Mouse (Mus musculus) thymus, adult 2 months (tissue): ENCODE data around the gene Arl15.

Experiments used
- CTCF ChIP-seq: fragments of 200-500 bp; IDR thresholded peaks from 2 replicates; pipeline ENCODE4 v1.5.1; 2012; ENCODE audit warnings: mild to moderate bottlenecking, control low read depth, low read length, moderate library complexity, borderline replicate concordance; ENCODE audit not compliant: control insufficient read depth, poor library complexity, insufficient read depth; ENCODE audit errors: extremely low read depth
- POLR2A ChIP-seq: fragments of 200-500 bp; IDR thresholded peaks from 2 replicates; pipeline ENCODE4 v1.6.1; 2012; ENCODE audit warnings: mild to moderate bottlenecking, low read length, control low read depth, moderate library complexity; ENCODE audit not compliant: control insufficient read depth, poor library complexity, insufficient read depth; ENCODE audit errors: extremely low read depth

DNA sequence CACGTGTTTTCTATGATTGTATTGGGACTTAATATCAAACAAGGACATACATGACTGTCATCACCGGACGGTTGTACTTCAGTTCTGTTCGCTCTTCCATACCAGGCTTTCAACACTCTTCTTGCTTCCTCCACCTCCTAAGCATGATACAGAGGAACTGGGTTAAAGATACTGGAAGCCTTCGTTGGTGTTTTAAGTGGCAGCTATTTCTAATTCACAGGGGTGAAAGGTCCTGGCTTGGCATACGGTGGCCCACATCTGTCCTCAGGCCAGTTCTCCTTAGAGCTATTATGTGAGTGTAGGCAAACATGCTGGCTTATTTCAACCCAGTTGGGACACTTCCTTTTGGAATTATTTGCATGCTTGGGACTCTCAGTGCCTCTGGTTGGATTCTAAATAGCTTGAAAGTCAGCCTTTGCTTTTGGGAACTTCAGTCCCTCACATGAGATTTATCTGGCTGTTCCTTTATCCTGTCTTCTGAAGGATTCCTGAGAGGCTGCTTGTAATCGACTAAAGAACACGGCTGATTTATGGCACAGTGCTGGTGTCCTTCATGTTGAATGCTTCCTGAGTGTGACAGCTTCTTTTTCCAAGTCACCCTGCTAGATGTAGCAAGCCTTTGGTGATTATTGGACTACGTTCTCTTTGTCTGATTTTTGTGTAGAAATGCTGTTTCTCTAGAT is 17.7 kb downstream of the Arl15 start:
- TF ChIP-seq POLR2A (no peak), CTCF (no peak)
